Mouse (Mus musculus) right cerebral cortex, postnatal 25 days (tissue): ENCODE data around the gene Cisd3.
"Not testable (repeated sequence)": the region's sequence is repeated elsewhere in the genome, so short reads cannot be mapped to it uniquely, and the experiment has no call there.

Experiments
- DNase-seq: peaks from one replicate; pipeline ENCODE4 v3.0.0; 2022

The Cisd3 gene

GRCm38 (mm10) chr11:97714784-97715760 lies 29.4 kb downstream of the Cisd3 start:
- peak; percentile 38 for DNase-seq

GRCm38 (mm10) chr11:97716021-97716420 lies 30.4 kb downstream of the Cisd3 start:
- no peak for DNase-seq

DNA sequence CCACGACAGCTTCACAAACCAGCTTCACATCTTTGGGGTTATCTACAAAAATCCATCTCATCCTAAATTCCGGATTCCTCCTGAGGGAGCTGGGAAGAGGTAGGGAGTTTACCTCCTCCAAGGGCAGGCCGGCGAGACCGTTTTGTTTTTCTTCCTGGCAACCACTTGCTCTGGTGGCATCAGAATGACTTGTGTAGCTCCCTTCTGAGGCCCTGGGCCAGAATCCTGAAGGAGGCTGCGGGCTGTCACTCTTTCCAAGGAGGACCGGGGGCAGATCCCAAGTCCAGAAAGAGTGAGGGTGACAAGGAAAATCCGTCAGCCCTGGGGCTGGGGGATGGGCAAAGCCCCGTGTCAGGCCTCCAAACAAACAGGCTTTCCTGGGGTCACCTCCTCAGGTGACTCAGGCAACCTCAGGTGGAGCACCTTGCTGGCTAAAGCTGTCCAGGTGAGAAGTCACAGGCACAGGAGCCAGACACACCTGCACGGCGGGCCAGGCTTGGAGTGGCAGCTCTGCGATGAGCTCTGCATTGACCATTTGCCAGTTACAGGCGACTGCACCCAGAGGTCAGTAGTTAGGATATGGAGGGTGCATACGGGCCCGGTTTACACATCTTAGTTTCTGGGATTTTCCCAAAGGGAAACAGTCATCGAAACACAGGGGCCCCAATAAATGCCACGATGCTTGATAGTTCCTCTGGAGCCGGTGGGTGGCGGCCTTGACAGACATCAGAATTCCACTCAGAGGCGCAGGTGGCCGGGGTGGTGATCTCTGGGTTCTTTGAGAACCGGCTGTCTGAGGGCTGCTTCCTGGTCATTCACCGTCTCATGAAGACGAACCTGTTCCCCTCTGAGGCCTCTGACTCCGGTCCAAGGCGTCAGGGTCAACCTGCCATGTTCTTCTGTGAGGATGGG lies 32.0 kb downstream of the Cisd3 start:
- no peak for DNase-seq

DNA sequence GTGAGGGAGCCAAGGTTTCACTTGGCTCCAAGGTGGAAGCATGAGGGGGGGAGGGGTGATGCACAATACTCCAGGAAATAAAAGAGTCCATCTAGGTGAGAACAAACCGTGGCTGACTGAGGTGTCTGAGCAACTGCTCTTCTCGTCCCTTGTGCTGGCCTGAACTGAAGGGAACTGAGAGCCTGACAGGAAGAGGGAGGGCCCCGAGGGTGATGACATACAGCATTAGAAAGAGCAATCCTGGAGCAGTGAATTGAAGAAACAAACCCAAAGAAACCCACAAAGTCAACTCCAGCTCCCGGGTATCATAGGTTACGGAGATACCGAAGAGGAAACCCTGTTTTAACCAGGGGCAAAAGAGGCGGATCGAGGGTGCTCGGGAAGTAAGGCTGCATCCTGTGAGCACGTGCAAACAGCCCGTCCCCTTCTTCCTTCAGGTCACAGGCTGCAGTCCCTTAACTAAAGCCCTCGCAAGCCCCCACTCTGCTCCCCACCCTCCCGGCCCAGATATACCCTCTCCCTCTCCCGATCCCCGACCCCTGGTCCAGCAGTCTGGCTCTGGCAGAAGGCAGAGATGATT lies 32.7 kb downstream of the Cisd3 start:
- no peak for DNase-seq

DNA sequence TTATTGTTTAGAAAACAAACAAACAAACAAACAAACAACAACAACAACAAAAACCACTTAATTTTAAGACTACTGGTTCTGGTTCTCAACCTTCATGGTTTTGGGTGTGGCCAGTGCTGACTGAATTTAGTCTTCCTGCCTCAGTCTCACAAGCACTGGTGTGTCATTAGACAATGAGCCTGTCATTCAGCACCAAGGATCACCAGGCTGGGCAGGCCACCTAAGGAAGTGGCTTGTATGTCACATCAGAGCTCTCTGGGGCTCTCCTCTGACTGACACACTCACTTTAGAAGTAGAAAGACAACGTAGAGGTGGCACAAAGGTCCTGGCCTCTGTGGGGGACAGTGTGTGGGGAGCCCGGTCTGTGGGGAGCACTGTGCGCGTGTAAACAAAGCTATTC lies 33.4 kb downstream of the Cisd3 start:
- DNase-seq = no peak

GRCm38 (mm10) chr11:97721338-97721737 lies 35.7 kb downstream of the Cisd3 start:
- no peak for DNase-seq

GRCm38 (mm10) chr11:97723709-97724108 lies 38.1 kb downstream of the Cisd3 start:
- no peak for DNase-seq

GRCm38 (mm10) chr11:97728311-97728710 lies 42.7 kb downstream of the Cisd3 start:
- DNase-seq = no peak

GRCm38 (mm10) chr11:97728730-97729129 lies 43.1 kb downstream of the Cisd3 start:
- DNase-seq = no peak

DNA sequence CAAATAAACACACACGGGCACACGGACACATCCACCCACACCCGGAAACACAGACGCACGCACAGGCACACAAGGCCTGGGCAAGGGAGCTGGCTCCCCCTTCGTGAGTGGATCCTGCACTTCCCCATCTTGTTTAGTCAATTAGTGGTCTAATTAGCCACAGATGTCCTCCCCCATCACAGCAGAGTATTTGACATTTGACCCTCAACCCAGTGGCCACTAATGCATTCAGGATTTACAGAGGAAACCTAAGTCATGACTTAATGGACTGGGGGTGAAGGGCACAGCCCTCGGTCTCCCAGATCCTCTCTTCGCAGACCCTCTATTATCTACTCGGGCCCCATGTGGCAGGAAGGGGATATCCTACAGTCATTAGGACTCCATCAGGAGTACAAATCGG lies 48.1 kb downstream of the Cisd3 start:
- no peak for DNase-seq

DNA sequence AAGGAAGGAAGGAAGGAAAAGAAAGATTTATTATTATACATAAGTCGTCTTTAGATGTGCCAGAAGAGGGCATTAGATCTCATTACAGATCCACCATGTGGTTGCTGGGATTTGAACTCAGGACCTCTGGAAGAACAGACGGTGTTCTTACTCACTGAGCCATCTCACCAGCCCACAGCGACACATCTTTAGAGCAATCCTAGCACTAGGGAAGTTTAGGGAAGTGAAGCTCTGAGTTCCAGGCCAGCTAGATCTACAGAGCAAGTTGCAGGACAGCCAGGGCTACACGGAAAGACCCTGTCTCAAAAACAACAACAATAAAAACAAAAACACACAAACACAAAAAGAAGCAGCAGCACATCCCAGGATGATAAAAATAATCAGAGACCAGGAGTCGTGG lies 49.2 kb downstream of the Cisd3 start:
- not testable (repeated sequence) for DNase-seq

GRCm38 (mm10) chr11:97736645-97737044 lies 51.0 kb downstream of the Cisd3 start:
- DNase-seq = no peak

DNA sequence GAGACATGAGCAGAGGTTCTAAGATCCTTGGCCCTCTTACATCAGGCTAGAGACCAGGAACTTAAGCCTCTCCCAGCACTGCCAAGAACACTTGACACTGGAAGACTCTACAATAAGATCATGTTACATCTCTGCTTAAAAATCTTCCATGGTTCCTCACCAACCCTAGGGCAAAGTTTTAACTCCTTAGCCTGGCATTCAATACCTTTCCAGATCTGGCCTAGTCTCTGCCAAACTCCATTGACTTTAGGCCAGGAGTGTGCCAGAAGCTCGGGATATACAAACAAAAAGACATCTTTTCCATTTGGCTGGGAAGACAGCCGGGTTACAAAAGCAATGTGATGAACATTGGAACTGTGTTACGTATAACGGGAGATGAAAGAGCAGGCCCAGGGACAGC lies 52.0 kb downstream of the Cisd3 start:
- no peak for DNase-seq
